Mouse (Mus musculus): ENCODE data around the gene B9d2. TPM values are rescaled to one million over a fixed set of nuclear protein-coding genes. Genes with fewer than 3 reads are reported as not detected.

Gene B9d2
- polyA plus RNA-seq, 1 experiment from 2014 or later = 42.8 TPM

GRCm38 (mm10) chr7:25688810-25689586 is 8.4 kb downstream of the B9d2 start:
- peak overlapping the region; percentile 32; the same call in 1 of the 2 replicates for H3K9ac ChIP-seq
- H3K27me3 ChIP-seq = peaks cover 65% of the 10 kb centered on the region
- peak overlapping the region; percentile 83 for H3K4me2 ChIP-seq
- H3K27ac ChIP-seq (replicated peaks) = no peak overlapping the region
- WGBS = 2% methylated on average over 46 of the region's 52 CpGs
- H3K36me3 ChIP-seq = no peaks in the 10 kb centered on the region
- no peaks in the 10 kb centered on the region for H3K9me3 ChIP-seq
- H3K4me1 ChIP-seq (replicated peaks) = peaks cover 31% of the 10 kb centered on the region
- H3K4me3 ChIP-seq = peak overlapping the region; percentile 40
- ATAC-seq (ENCODE audit: low FRiP score, low read depth) = peak; percentile 32; the same call in 1 of the 2 replicates

GRCm38 (mm10) chr7:25689603-25690021 is 9.0 kb downstream of the B9d2 start:
- ATAC-seq (ENCODE audit: low FRiP score, low read depth) = no peak
- Histone ChIP-seq H3K4me2 (peak overlapping the region; percentile 83), H3K27me3 (peaks cover 65% of the 10 kb centered on the region), H3K4me1 (replicated peaks) (peaks cover 31% of the 10 kb centered on the region), H3K4me3 (peak overlapping the region; percentile 40), H3K27ac (replicated peaks) (no peak overlapping the region), H3K9ac (0 out of 2 replicates have a peak overlapping the region, but pooled peaks have one; percentile 32), H3K36me3 (no peaks in the 10 kb centered on the region), H3K9me3 (no peaks in the 10 kb centered on the region)
- 12% methylated on average over 12 of the region's 12 CpGs for WGBS

- Histone ChIP-seq H3K27me3 (peaks cover 64% of the 10 kb centered on the region), H3K9ac (no peak overlapping the region), H3K27ac (replicated peaks) (no peak overlapping the region), H3K4me2 (peak overlapping the region; percentile 83; the same call in 1 of the 2 replicates), H3K4me1 (replicated peaks) (peaks cover 31% of the 10 kb centered on the region), H3K4me3 (peak overlapping the region; percentile 40; the same call in 1 of the 2 replicates), H3K9me3 (no peaks in the 10 kb centered on the region), H3K36me3 (no peaks in the 10 kb centered on the region)
- WGBS = 30% methylated on average over 5 of the region's 5 CpGs
- ATAC-seq (ENCODE audit: low FRiP score, low read depth) = no peak
Observed at GRCm38 (mm10) chr7:25690051-25690450, 9.5 kb downstream of the B9d2 start.

GRCm38 (mm10) chr7:25694104-25694503 is 13.5 kb downstream of the B9d2 start:
- peaks cover 24% of the 10 kb centered on the region for H3K27me3 ChIP-seq
- no peak overlapping the region for H3K4me3 ChIP-seq
- WGBS = 45% methylated on average over 8 of the region's 8 CpGs
- peaks cover 5% of the 10 kb centered on the region for H3K4me1 ChIP-seq (replicated peaks)
- H3K36me3 ChIP-seq = no peaks in the 10 kb centered on the region
- no peak overlapping the region for H3K9ac ChIP-seq
- no peak overlapping the region for H3K4me2 ChIP-seq
- ATAC-seq (ENCODE audit: low FRiP score, low read depth) = peak; percentile 38; the same call in 1 of the 2 replicates
- H3K27ac ChIP-seq (replicated peaks) = no peak overlapping the region
- H3K9me3 ChIP-seq = no peaks in the 10 kb centered on the region

- no peak overlapping the region for H3K4me2 ChIP-seq
- no peak for ATAC-seq (ENCODE audit: low FRiP score, low read depth)
- no peak overlapping the region for H3K27ac ChIP-seq (replicated peaks)
- no peaks in the 10 kb centered on the region for H3K36me3 ChIP-seq
- H3K4me1 ChIP-seq (replicated peaks) = peaks cover 12% of the 10 kb centered on the region
- H3K9me3 ChIP-seq = no peaks in the 10 kb centered on the region
- H3K4me3 ChIP-seq = no peak overlapping the region
- no peaks in the 10 kb centered on the region for H3K27me3 ChIP-seq
- 53% methylated on average over 13 of the region's 13 CpGs for WGBS
- H3K9ac ChIP-seq = no peak overlapping the region
Observed at GRCm38 (mm10) chr7:25699851-25700250, 19.3 kb downstream of the B9d2 start.

DNA sequence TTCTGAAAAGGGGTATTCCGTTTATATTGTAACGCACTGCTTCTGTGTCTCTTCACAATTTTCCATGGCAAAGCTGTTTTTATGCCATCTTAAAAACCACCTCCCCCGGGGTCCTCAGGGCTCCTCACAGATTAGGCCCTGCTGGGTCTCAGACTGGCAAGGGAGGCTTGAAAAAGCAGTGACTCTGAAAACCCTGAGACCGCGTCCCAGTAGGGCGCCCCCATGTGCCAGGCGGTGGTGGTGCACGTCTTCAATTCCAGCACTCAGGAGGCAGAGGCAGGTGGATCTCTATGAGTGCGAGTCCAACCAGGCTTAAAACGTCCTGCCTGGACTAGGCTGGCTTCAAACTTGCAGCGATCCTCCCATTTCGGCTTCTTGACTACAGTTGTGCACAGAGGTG is 20.2 kb downstream of the B9d2 start:
- Histone ChIP-seq H3K27ac (replicated peaks) (no peak overlapping the region), H3K4me3 (no peak overlapping the region), H3K9ac (no peak overlapping the region), H3K9me3 (no peaks in the 10 kb centered on the region), H3K4me1 (replicated peaks) (peaks cover 15% of the 10 kb centered on the region), H3K4me2 (no peak overlapping the region), H3K27me3 (no peaks in the 10 kb centered on the region), H3K36me3 (no peaks in the 10 kb centered on the region)
- no peak for ATAC-seq (ENCODE audit: low FRiP score, low read depth)
- 74% methylated on average over 12 of the region's 12 CpGs for WGBS

DNA sequence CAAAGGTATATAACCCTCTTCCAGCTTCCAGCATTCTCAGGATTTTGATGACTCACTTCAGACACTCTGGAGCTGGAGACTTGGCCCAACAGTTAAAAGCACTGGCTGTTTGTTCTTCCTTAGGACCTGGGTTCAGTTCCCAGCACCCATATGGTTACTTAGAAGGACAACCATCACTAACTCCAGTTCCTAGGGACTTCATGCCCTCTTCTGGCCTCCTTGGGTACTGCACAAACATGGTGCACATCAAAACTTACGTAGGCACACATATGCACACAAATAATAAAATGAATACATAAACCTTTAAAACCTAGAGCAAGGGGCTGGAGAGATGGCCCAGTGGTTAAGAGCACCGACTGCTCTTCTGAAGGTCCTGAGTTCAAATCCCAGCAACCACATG is 21.8 kb downstream of the B9d2 start:
- no peak overlapping the region for H3K4me3 ChIP-seq
- H3K27ac ChIP-seq (replicated peaks) = no peak overlapping the region
- no peak overlapping the region for H3K9ac ChIP-seq
- no peak for ATAC-seq (ENCODE audit: low FRiP score, low read depth)
- H3K36me3 ChIP-seq = no peaks in the 10 kb centered on the region
- H3K27me3 ChIP-seq = no peaks in the 10 kb centered on the region
- no peaks in the 10 kb centered on the region for H3K9me3 ChIP-seq
- WGBS = 97% methylated on average over 2 of the region's 2 CpGs
- H3K4me1 ChIP-seq (replicated peaks) = peaks cover 15% of the 10 kb centered on the region
- H3K4me2 ChIP-seq = no peak overlapping the region

- peaks cover 15% of the 10 kb centered on the region for H3K4me1 ChIP-seq (replicated peaks)
- 0 out of 2 replicates have a peak, but pooled peaks have one; percentile 10 for ATAC-seq (ENCODE audit: low FRiP score, low read depth)
- no peaks in the 10 kb centered on the region for H3K9me3 ChIP-seq
- peak overlapping the region; percentile 39; the same call in 1 of the 2 replicates for H3K4me3 ChIP-seq
- H3K9ac ChIP-seq = no peak overlapping the region
- 23% methylated on average over 10 of the region's 10 CpGs for WGBS
- no peak overlapping the region for H3K27ac ChIP-seq (replicated peaks)
- H3K27me3 ChIP-seq = no peaks in the 10 kb centered on the region
- H3K36me3 ChIP-seq = no peaks in the 10 kb centered on the region
- H3K4me2 ChIP-seq = peak overlapping the region; percentile 77
Observed at GRCm38 (mm10) chr7:25703793-25704494, 23.4 kb downstream of the B9d2 start.

DNA sequence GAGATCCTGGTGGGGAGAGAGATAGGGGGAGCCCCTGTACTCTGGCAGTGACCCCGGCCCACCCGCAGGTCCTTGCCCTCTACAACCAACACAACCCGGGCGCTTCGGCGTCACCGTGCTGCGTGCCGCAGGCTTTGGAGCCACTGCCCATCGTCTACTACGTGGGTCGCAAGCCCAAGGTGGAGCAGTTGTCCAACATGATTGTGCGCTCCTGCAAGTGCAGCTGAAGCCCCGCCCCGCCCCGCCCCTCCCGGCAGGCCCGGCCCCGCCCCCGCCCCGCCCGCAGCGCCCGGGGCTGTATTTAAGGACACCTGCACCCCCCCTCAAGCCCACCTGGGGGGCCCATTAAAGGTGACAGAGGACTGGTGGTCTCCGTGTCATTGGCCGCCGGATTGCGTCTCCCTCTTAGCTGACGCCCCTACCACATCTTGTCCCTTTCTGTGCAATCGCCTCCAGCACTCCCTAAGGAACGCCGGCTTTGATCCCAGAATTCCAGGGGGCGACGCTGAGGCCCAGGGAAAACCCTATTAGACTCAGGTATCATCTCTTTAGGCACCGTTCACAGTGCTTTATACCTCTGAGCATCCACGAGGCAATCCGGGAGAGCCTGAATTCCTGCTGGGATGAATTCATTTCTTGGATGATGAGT is 24.3 kb downstream of the B9d2 start:
- Histone ChIP-seq H3K4me2 (peak overlapping the region; percentile 77), H3K27ac (replicated peaks) (no peak overlapping the region), H3K27me3 (no peaks in the 10 kb centered on the region), H3K36me3 (no peaks in the 10 kb centered on the region), H3K4me1 (replicated peaks) (peaks cover 18% of the 10 kb centered on the region), H3K9ac (peak overlapping the region; percentile 49), H3K4me3 (peak overlapping the region; percentile 39), H3K9me3 (no peaks in the 10 kb centered on the region)
- 10% methylated on average over 33 of the region's 37 CpGs for WGBS
- peak; percentile 54; the same call in 1 of the 2 replicates for ATAC-seq (ENCODE audit: low FRiP score, low read depth)

DNA sequence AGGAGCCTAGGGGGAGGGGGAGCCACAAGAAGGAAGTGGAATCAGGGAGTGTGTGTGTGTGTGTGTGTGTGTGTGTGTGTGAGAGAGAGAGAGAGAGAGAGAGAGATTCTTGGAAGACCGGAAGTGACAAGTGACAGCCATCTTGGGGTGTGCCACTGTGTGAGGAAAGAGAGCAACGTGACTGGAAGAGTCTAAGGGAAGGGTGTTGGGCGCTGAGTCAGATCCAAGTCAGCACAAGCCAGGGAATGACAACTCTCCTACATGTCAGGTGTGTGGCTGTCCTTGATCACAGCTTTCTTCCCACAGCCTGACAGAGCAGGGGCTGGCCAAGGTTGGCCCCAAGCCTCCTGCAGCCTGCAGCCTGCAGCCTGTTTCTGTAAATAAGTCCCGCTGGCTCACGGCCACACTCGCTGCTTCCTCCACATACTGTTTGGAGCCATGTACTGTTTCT is 25.2 kb downstream of the B9d2 start:
- no peaks in the 10 kb centered on the region for H3K27me3 ChIP-seq
- 0 out of 2 replicates have a peak overlapping the region, but pooled peaks have one; percentile 3 for H3K27ac ChIP-seq (replicated peaks)
- peak overlapping the region; percentile 77; the same call in 1 of the 2 replicates for H3K4me2 ChIP-seq
- no peak for ATAC-seq (ENCODE audit: low FRiP score, low read depth)
- H3K9me3 ChIP-seq = no peaks in the 10 kb centered on the region
- peaks cover 28% of the 10 kb centered on the region for H3K4me1 ChIP-seq (replicated peaks)
- H3K36me3 ChIP-seq = no peaks in the 10 kb centered on the region
- H3K4me3 ChIP-seq = no peak overlapping the region
- H3K9ac ChIP-seq = no peak overlapping the region
- 53% methylated on average over 6 of the region's 6 CpGs for WGBS

- peaks cover 32% of the 10 kb centered on the region for H3K4me1 ChIP-seq (replicated peaks)
Observed at GRCm38 (mm10) chr7:25706578-25707170, 26.1 kb downstream of the B9d2 start.

More at GRCm38 (mm10) chr7:25706578-25707170, 26.1 kb downstream of the B9d2 start:
- no peak overlapping the region for H3K4me2 ChIP-seq
- no peak overlapping the region for H3K27ac ChIP-seq (replicated peaks)
- no peaks in the 10 kb centered on the region for H3K36me3 ChIP-seq
- 59% methylated on average over 7 of the region's 7 CpGs for WGBS
- H3K9ac ChIP-seq = no peak overlapping the region
- no peak for ATAC-seq (ENCODE audit: low FRiP score, low read depth)
- no peaks in the 10 kb centered on the region for H3K9me3 ChIP-seq
- no peaks in the 10 kb centered on the region for H3K27me3 ChIP-seq
- H3K4me3 ChIP-seq = no peak overlapping the region
